Mouse (Mus musculus) right cerebral cortex, postnatal 25 days (tissue): ENCODE measurements around the gene Pop5.

Experiments used
- DNase-seq: peaks from one replicate; pipeline ENCODE4 v3.0.0; 2022

Gene Pop5

DNA sequence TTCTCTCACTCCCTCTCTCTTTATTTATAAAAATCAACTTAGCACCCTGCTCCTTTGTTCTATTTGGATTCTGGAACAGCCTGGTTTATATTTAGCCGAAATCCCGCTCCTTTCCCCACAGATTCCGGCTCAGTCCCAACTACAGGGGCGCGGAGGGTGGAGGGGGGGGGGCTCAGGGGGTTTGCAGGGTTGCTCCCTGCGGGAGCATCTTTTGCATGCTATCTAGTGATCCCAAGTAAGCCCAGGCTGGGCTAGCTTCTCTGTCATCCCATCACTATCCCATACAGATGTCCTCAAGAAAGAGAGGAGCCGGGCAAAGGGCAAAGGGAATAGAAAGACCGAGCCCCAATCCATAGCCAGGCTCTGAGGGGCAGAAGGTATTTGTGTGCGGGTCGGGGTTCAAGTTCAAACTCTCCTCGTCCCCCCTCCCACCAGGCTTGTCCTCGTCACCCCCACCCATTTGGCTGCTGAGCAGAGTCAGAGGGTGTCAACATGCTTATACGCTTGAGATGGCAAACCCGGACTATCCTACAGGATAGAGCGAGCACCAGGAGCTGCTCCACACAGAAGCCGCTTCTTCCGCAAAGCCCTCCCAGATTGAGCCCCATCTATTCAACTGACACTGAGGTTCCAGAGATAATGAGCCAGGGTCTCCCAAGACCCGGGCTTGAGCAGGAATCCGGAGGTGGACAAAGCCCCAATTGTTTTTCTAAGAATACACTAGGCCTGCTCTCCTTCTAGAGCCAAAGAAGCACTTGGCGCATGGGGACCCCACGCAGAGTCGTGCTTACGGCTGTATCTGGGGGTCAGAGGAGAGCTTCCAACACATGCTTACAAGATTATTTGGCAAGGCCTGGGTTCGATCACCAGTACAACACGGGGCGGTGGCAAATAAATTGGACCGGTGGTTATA is 20.1 kb upstream of the Pop5 start:
- DNase-seq: no peak

DNA sequence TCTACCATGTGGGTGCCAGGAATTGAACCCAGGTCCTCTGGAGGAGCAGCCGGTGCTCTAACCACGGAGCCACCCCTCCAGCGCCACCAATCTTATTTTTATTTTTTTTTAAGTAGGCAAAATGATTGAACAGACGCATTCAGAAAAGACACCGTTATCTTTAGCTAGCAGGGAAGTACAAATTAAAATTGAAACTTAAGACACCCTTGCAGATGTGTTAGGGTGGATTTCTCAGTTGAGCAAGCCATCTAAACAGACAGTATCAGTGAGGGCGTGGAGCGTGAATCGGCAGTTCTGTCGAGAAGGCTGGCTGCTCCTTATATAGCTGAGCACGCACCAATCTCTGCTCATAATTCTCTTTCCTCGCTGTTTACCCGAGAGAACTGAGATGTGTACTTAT is 17.6 kb upstream of the Pop5 start:
- DNase-seq: no peak

- peak; percentile 61 for DNase-seq
Observed at GRCm38 (mm10) chr5:115220931-115221640, 14.6 kb upstream of the Pop5 start.

- no peak for DNase-seq
Observed at GRCm38 (mm10) chr5:115222485-115222884, 13.2 kb upstream of the Pop5 start.

DNA sequence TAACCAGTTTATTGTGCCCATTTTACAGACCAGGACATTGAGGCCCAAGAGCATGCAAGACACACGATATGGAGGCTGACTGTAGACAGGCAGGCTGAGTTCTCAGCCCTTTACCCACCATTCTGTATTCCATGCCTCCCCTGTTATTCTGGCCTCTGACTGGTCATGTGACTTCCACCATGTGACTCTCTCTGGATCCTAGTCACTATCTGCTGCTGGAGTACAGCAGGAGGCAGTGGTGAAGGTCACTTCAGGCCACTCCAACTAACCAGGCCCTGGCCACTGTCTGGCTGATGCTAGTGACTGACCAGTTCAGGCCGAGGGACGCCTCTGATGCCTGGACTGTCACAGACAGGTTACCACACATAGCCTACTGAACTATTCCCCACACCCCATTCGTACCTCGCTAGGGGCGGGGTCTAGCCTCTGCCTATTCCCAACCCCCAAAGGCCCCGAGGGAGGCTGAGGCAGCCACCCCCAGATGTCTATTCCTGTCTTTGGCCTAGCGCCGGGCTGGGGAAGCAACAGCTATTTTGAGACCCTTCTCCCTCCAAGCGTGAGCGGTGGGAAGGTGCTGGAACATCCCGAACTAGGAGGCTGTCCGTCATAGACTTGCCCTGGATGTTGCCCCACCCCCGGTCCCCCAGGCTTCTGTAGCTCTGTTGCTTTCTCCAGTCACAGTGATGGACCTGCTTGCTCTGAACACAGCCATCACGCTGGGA is 4.6 kb upstream of the Pop5 start:
- peak; percentile 51 for DNase-seq

DNA sequence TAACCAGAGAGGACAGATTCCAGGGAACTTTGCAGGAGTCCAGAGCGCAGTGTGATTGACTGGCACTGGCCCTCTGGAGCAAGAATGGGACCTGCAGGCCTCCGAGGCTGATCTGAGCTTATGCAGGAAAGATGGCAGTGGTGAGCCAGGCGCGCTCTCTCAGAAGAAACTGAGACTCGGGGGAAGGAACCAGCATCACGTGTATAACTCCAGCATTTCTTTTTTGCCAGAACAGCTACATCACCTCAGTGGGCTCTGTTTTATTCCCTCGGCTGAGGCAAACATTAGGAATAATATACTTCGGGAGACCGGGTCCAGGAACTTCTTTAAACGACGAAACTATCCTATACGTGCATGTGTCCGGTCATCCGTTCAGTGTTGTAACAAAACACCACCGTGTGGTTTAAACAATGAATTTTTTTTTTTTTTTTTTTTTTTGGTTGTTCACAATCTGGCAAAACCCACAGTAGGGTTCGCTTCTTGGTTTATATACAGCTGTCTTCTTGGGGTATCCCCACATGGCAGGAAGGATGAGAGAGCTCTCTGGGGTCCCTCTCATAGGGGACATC is 4.0 kb upstream of the Pop5 start:
- DNase-seq: no peak

DNA sequence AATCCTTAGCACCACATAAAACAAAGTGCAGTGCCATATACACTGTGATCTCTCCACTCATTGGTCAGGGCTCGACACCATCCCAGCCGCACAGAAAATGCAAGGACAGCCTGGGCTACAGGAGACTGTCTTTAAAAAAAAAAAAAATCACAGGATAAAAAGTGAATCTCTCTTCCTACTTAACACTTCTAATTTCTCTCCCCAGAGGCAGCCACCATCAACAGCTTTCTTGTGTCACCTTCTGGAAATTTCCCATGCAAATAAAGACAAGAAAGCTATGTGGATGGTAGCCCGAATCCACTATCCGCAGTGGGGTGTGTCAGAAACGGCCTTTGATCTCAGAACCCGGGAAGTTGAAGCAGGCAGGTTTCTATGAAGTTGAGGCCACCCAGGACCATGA is 3.1 kb upstream of the Pop5 start:
- DNase-seq: no peak

DNA sequence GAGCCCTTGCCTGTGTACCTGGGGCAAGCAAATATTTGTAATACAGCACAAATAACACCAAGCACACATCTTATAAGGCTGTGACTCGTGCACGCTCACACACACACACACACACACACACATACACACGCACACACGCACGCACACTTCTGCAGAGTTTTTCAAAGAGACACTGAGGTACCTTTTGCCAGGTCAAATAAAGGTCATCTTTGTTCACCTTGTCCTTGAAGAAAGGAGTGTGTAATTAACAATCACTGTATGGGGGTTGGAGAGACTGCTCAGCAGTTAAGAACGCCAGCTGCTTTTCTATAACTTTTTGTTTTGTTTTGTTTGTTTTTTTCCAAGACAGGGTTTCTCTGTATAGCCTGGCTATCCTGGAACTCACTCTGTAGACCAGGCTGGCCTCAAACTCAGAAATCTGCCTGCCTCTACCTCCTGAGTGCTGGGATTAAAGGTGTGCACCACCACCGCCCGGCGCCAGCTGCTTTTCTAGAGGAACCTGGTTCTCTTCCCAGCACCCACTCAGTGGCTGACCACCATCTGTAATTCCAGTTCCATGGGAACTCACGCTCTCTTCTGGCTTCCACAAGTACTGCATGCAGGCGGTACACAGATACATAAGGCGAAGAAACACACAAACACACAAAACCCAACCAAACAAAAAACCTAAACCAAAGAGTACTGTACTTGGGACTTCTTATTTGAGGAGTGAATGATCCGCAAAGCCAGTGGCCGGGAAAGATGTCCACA is 2.4 kb upstream of the Pop5 start:
- DNase-seq: no peak

DNA sequence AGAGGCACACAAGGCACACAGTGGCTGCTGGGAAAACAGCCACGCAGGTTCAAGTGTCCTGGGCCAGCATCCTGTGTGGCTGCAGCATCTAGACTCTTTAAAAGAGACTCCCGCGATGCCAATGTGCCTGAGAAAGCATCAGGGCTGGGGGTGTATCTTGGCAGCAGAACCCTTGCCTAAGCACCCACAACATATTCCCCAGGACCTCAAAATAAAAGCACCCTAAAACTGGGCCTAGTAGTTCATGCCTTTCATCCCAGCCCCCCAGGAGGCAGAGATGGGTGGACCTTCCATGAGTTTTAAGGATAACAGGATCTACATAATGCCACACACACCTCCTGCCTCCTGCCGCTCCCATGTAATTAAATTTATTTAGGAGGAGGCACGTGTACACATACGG is 1.1 kb upstream of the Pop5 start:
- peak; percentile 57 for DNase-seq

DNA sequence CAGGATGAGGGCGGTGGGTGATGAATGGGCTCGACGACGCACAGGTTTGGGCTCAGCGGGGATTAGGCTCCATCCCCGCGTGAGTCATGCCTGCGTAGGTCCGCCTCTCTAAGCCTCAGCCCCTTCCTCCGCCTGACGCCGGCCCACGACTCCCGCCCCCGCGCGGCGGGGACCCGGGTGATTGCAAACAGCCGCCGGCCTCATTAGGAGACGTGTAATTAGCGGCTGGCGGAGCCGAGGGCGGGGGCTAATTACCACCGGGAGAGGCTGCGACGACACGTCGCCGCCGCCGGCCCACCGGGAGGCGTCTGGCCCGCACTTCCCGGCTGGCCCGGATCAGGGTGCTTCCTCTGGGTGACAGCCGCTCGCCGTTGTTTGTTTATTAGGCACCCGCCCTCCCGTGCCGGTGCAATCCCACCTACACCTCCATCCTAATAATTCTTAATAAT is 289 bp upstream of the Pop5 start:
- DNase-seq: peak; percentile 81

GRCm38 (mm10) chr5:115237803-115238728 is 2.4 kb downstream of the Pop5 start:
- peak; percentile 93 for DNase-seq

GRCm38 (mm10) chr5:115238729-115239195 is 3.1 kb downstream of the Pop5 start:
- DNase-seq: no peak

DNA sequence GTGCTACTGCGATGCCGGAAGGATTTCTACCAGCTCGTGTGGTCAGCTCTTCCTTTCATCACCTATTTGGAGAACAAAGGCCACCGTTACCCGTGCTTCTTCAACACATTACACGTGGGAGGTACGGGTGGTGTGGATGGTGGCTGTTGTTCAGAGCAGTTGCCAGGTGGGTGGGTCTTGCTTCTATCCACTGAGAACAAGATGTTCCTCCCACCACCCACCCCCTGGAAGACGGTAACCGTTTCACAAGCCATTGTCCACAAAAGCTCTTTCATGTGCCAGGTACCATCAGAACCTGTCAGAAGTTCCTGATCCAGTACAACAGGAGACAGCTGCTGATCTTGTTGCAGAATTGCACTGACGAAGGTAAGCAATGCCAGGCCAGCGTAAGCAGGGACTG is 4.6 kb downstream of the Pop5 start:
- DNase-seq: peak; percentile 41

GRCm38 (mm10) chr5:115255472-115255871 is 19.8 kb downstream of the Pop5 start:
- no peak for DNase-seq

- no peak for DNase-seq
Observed at GRCm38 (mm10) chr5:115256909-115257546, 21.4 kb downstream of the Pop5 start.

GRCm38 (mm10) chr5:115260356-115260755 is 24.7 kb downstream of the Pop5 start:
- DNase-seq: no peak

DNA sequence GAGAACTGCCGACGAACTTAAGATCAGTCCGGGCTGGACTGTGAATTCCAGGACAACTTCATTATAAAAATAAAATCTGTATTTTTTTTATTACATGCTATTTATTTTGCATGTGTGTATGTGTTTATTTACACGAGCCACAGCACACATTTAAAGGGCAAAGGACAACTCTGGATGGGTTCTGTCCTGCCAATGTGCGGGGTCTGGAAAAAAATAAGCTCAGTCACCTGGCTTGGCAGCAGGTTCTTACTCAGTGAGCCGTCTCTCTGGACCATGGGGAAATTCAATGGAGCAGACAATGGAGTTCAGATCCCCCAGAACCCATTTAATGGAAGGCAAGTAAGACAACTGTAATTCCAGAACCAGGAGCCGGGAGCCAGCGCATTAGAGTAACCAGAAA is 25.5 kb downstream of the Pop5 start:
- no peak for DNase-seq

- no peak for DNase-seq
Observed at GRCm38 (mm10) chr5:115261880-115262279, 26.2 kb downstream of the Pop5 start.

GRCm38 (mm10) chr5:115262502-115263291 is 27.1 kb downstream of the Pop5 start:
- no peak for DNase-seq

DNA sequence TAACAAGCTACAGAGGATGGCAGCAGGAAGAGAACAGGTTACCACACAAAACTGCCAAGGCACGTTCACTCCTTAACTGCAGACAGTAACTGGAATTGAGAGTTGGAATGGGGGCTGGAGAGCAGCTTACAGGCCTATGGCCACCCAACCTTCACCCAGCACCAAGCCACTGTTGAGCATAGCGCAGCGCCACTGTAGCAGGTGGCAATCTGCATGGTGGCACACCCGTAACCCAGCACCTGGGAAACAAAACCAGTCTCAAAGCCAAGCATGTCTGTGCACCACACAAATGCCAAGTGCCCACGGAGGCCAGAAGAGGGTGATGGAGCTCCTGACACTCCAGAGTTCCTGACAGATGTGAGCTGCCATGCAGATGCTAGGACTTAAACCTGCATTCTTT is 30.7 kb downstream of the Pop5 start:
- DNase-seq: no peak
